Mouse (Mus musculus) neural tube, embryonic 15.5 days (tissue): Measurements from ENCODE around the gene Nxnl2. TPM values are rescaled to one million over a fixed set of nuclear protein-coding genes. Genes with fewer than 3 reads are reported as not detected.

Source experiments
- ATAC-seq: fragments of 200-750 bp; cut with Nextera tagmentation; 2 replicates; pipeline ENCODE4 v1.8.0; 2017; ENCODE audit warnings: mild to moderate bottlenecking, moderate TSS enrichment, moderate library complexity; ENCODE audit not compliant: low FRiP score
- H3K27ac ChIP-seq: fragments of 300-500 bp; sonication (generic); replicated peaks from 2 replicates; pipeline ENCODE4 v1.5.1; 2015; ENCODE audit warnings: mild to moderate bottlenecking, inconsistent platforms
- H3K27me3 ChIP-seq: fragments of 300-500 bp; sonication (generic); replicated peaks from 2 replicates; pipeline ENCODE4 v1.6.1; 2015; ENCODE audit warnings: inconsistent platforms
- H3K36me3 ChIP-seq: fragments of 300-500 bp; sonication (generic); 2 replicates; pipeline ENCODE4 v1.6.1; 2015; ENCODE audit warnings: inconsistent platforms
- H3K4me1 ChIP-seq: fragments of 300-500 bp; sonication (generic); 2 replicates; pipeline ENCODE4 v1.6.1; 2015; ENCODE audit warnings: inconsistent platforms
- H3K4me2 ChIP-seq: fragments of 300-500 bp; sonication (generic); 2 replicates; pipeline ENCODE4 v1.6.1; 2015; ENCODE audit warnings: inconsistent platforms, mild to moderate bottlenecking, moderate library complexity
- H3K4me3 ChIP-seq: fragments of 300-500 bp; sonication (generic); replicated peaks from 2 replicates; pipeline ENCODE4 v1.5.1; 2015; ENCODE audit warnings: mild to moderate bottlenecking, inconsistent platforms
- H3K9ac ChIP-seq: fragments of 300-500 bp; sonication (generic); replicated peaks from 2 replicates; pipeline ENCODE4 v1.6.1; 2015; ENCODE audit warnings: mild to moderate bottlenecking, inconsistent platforms
- H3K9me3 ChIP-seq: fragments of 300-500 bp; sonication (generic); replicated peaks from 2 replicates; pipeline ENCODE4 v1.6.1; 2016; ENCODE audit warnings: inconsistent platforms
- WGBS: fragments of 180-500 bp; shearing (Covaris S2); methylation state at CpG from one replicate; pipeline ENCODE4 v1.1.7; 2015; ENCODE audit warnings: mixed read lengths; 5-methylcytosine and 5-hydroxymethylcytosine counted together
- microRNA-seq: library from miRNA; unstranded; fragments of <30 nt; microRNA quantifications from one replicate; pipeline ENCODE4, GENCODE M21; 2017
- polyA plus RNA-seq: library from polyadenylated mRNA; unstranded; fragments of >200 nt; fragmentation: Nextera tagmentation; extraction: Ambion mirVana; gene quantifications from 2 replicates; pipeline ENCODE4 v1.2.1, GENCODE M21; 2015

The Nxnl2 gene
- polyA plus RNA-seq, 1 experiment from 2014 or later = 4.8 TPM

DNA sequence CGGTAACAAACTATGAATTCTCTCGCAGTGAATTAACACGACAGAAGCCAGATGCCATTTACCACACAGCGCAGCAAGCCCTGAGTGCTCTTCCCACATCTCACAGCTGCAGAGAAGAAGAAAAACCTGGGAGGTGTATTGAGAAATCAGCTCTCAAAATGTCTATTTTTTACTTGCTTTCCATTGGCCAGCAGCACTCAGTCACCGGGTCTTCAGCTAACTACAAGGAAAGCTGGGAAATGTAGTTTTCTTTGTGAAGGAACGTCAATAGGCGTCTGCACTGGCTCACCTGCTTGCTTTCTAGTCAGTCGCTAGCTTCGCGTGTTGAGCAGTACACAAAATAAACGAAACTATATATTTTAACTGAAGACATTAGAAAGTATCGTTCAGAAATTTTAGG is 37.1 kb downstream of the Nxnl2 start:
- Histone ChIP-seq H3K27me3 (no peaks in the 10 kb centered on the region), H3K27ac (peak overlapping the region; percentile 33; the same call in 1 of the 2 replicates), H3K4me2 (no peak overlapping the region), H3K36me3 (no peaks in the 10 kb centered on the region), H3K4me3 (no peak overlapping the region), H3K4me1 (peaks cover 6% of the 10 kb centered on the region; the same call in 1 of the 2 replicates), H3K9ac (no peak overlapping the region), H3K9me3 (no peaks in the 10 kb centered on the region)
- 71% methylated on average over 12 of the region's 12 CpGs for WGBS
- ATAC-seq = peak; percentile 89

DNA sequence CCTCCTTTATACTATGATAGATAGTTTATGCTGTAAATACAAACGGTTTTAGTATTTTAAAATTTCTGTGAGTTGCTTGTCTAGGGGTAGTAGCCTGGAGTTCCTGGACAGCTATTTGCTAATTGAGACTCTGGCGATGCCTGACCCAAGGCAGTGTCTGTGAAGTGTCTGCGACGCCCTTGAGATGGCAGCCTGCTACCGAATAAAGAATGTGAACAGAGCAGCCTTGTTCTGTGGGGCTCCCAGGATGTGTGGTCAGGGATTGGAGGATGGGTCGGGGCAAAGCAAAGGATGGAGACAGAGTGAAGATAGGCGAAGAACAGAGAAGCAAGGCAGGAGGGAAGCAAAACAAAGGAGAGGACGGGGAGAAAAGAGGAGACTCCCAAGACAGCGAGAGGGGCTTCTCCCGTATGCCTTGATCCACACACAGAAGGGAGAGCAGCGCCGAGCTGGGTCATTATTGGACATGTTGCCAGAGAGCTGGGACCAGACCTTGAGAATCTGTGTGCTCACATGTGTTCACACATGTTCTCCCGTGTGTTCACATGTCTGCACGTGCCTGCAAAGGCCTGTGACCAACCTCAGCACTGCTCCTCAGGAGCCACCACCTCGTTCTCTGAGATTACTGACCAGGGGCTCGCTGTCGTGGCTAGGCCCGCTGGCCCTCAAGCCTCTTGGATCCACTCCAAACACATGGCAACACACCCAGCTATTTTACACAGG is 37.7 kb downstream of the Nxnl2 start:
- peak; percentile 88 for ATAC-seq
- no peaks in the 10 kb centered on the region for H3K36me3 ChIP-seq
- H3K9ac ChIP-seq = no peak overlapping the region
- no peaks in the 10 kb centered on the region for H3K9me3 ChIP-seq
- 55% methylated on average over 18 of the region's 18 CpGs for WGBS
- peaks cover 6% of the 10 kb centered on the region; the same call in 1 of the 2 replicates for H3K4me1 ChIP-seq
- H3K4me2 ChIP-seq = no peak overlapping the region
- H3K4me3 ChIP-seq = no peak overlapping the region
- peak overlapping the region; percentile 33 for H3K27ac ChIP-seq
- no peaks in the 10 kb centered on the region for H3K27me3 ChIP-seq

DNA sequence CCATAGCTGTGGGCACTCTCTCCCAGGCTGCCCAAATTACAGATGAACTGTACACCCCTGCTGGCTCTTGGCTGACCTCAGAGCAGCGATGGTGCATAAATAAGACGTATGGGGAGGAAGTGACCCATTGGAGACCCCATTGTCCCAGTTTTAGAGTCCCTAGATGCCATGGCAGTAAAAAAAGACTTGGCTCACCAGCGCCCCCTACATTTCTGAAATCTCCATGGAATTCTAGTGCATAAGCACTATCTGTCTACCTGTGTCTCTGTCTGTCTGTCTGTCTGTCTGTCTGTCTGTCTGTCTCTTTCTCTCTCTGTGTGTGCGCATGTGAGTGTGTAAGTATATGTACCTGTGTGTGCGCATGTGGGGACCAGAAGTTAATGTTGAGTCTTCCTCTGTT is 39.8 kb downstream of the Nxnl2 start:
- Histone ChIP-seq H3K4me1 (peaks cover 6% of the 10 kb centered on the region; the same call in 1 of the 2 replicates), H3K27me3 (no peaks in the 10 kb centered on the region), H3K4me3 (no peak overlapping the region), H3K9me3 (no peaks in the 10 kb centered on the region), H3K9ac (no peak overlapping the region), H3K36me3 (no peaks in the 10 kb centered on the region), H3K4me2 (no peak overlapping the region), H3K27ac (no peak overlapping the region)
- WGBS = 62% methylated on average over 5 of the region's 5 CpGs
- ATAC-seq = no peak

DNA sequence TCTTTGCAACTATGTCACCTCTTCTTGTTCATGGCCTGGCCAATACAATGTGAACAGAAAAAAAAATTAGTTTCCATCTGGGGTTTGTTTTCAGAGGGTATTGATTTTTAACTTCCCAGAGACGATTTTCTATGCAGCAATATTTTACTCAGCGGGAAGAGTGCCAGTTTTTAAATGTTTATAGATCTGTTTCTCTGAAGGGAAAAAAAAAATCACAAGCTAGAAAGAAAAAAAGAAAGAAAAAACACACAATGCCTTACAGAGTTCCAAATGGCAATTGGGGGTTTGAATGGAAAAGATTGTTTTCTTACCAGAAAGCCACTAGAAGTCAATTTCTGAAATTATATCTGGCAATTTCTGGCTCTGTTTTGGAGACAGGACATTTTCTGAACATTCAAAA is 43.9 kb downstream of the Nxnl2 start:
- Histone ChIP-seq H3K9ac (no peak overlapping the region), H3K27ac (no peak overlapping the region), H3K4me1 (no peaks in the 10 kb centered on the region), H3K4me2 (no peak overlapping the region), H3K36me3 (no peaks in the 10 kb centered on the region), H3K4me3 (no peak overlapping the region), H3K9me3 (no peaks in the 10 kb centered on the region), H3K27me3 (no peaks in the 10 kb centered on the region)
- WGBS = 73% methylated on average over 2 of the region's 2 CpGs
- ATAC-seq = no peak

DNA sequence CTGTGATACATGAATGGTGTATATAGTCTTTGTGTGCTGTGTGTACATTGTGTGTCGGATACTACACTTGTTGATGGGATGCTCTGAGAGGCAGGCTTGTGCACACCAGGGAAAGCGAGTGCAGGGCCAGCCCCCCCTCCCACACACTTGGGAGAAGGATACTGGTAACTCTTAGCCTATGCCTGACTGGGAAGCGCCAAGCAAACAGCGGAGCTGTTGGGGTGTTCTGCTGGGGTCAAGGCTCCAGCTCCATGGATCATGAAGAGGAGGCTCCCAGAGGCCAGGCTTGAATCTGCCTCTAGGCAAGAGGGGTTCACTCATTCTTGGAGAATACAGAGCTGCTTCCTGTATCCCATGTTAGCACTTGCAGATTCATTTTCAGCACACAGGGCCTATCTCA is 50.1 kb downstream of the Nxnl2 start:
- no peak overlapping the region for H3K4me2 ChIP-seq
- H3K27ac ChIP-seq = no peak overlapping the region; the same call in 1 of the 2 replicates
- H3K9me3 ChIP-seq = no peaks in the 10 kb centered on the region
- 89% methylated on average over 4 of the region's 4 CpGs for WGBS
- 0 out of 2 replicates have a peak, but pooled peaks have one; percentile 11 for ATAC-seq
- no peak overlapping the region for H3K9ac ChIP-seq
- no peaks in the 10 kb centered on the region for H3K36me3 ChIP-seq
- no peaks in the 10 kb centered on the region for H3K27me3 ChIP-seq
- no peak overlapping the region for H3K4me3 ChIP-seq
- peaks cover 7% of the 10 kb centered on the region; the same call in 1 of the 2 replicates for H3K4me1 ChIP-seq

DNA sequence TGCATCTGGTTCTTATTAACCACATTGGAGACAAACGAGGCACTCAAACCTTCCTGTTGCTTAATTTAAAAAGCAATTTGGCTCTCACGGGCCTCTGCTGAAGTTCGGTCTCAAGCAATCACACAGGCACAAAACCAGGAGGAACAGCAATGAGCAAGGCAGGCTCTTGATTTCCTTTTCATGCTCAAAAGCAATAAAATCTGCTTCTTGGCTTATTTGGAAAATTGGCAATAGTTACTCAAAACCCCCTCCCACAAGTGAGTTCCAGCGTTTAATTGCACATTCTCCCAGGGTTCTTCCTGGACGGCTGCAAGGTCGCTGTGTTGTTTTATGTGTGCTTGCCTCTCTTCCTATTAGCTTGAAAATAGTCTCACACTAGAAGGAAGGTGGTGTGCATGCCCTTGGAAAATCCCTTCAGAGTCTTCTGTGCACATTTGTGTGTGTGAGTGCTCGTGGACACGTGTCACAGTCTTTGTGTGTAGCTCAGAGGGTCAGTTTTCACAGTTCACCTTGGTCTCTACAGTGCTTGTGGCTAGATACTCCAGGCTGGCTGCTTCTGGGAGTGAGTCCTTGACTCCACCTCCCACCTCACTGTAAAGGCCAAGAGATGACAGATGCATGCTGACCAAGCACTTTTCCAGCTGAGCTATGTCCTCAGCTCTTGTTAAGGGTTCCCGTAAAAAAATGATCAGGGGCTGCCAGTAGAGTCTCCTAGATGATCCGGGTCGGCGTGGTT is 50.8 kb downstream of the Nxnl2 start:
- peaks cover 7% of the 10 kb centered on the region; the same call in 1 of the 2 replicates for H3K4me1 ChIP-seq
- peak overlapping the region; percentile 18; the same call in 1 of the 2 replicates for H3K27ac ChIP-seq
- no peaks in the 10 kb centered on the region for H3K9me3 ChIP-seq
- no peaks in the 10 kb centered on the region for H3K27me3 ChIP-seq
- ATAC-seq = no peak
- H3K4me3 ChIP-seq = no peak overlapping the region
- no peak overlapping the region for H3K4me2 ChIP-seq
- WGBS = 65% methylated on average over 12 of the region's 12 CpGs
- H3K9ac ChIP-seq = no peak overlapping the region
- no peaks in the 10 kb centered on the region for H3K36me3 ChIP-seq

Small RNA genes within 50 kb of the gene (microRNA-seq; reads per million reads assigned to microRNA genes)
- not detected for gene Gm44341

Other genes with a start within 250 kb of the Nxnl2 start
- 125 and 135 TPM in 2 replicates for gene Spin1, start 70.1 kb upstream of the Nxnl2 start, polyA plus RNA-seq
- 12.5 and 27.9 TPM in 2 replicates for gene S1pr3, start 237.6 kb downstream of the Nxnl2 start, polyA plus RNA-seq